Mouse (Mus musculus): Measurements from ENCODE around the gene Pinlyp.

Gene Pinlyp

GRCm38 (mm10) chr7:24546068-24546614 lies at the start of gene Pinlyp, which contains the start of gene Xrcc1:
Gene Pinlyp (minus strand): TSS chr7:24546118.
Gene Xrcc1 (plus strand): TSS chr7:24546289.
- DNase-seq (ENCODE audit: extremely low spot score, low spot score) = peak; percentile 21

- DNase-seq (ENCODE audit: extremely low spot score, low spot score) = no peak
Measured at GRCm38 (mm10) chr7:24595464-24595863, 49.5 kb upstream of the Pinlyp start.

GRCm38 (mm10) chr7:24594309-24594803 lies 48.4 kb upstream of the Pinlyp start:
- DNase-seq (ENCODE audit: extremely low spot score, low spot score) = peak; percentile 54

GRCm38 (mm10) chr7:24593621-24594308 lies 47.8 kb upstream of the Pinlyp start:
- DNase-seq (ENCODE audit: extremely low spot score, low spot score) = peak; percentile 80

GRCm38 (mm10) chr7:24592781-24593180 lies 46.9 kb upstream of the Pinlyp start:
- DNase-seq (ENCODE audit: extremely low spot score, low spot score) = no peak

- no peak for DNase-seq (ENCODE audit: extremely low spot score, low spot score)
Measured at GRCm38 (mm10) chr7:24592163-24592562, 46.2 kb upstream of the Pinlyp start.

GRCm38 (mm10) chr7:24591735-24592134 lies 45.8 kb upstream of the Pinlyp start:
- DNase-seq (ENCODE audit: extremely low spot score, low spot score) = no peak

GRCm38 (mm10) chr7:24588336-24588735 lies 42.4 kb upstream of the Pinlyp start:
- DNase-seq (ENCODE audit: extremely low spot score, low spot score) = no peak

GRCm38 (mm10) chr7:24587330-24588105 lies 41.6 kb upstream of the Pinlyp start, which contains the start of the genes Ethe1 and Zfp575:
Gene Ethe1 (plus strand): TSS chr7:24587543.
Gene Zfp575 (minus strand): TSS chr7:24587641.
- peak; percentile 75 for DNase-seq (ENCODE audit: extremely low spot score, low spot score)

GRCm38 (mm10) chr7:24586828-24587227 lies 40.9 kb upstream of the Pinlyp start:
- DNase-seq (ENCODE audit: extremely low spot score, low spot score) = no peak

GRCm38 (mm10) chr7:24585995-24586394 lies 40.1 kb upstream of the Pinlyp start:
- DNase-seq (ENCODE audit: extremely low spot score, low spot score) = no peak

GRCm38 (mm10) chr7:24584876-24585275 lies 39.0 kb upstream of the Pinlyp start:
- no peak for DNase-seq (ENCODE audit: extremely low spot score, low spot score)

GRCm38 (mm10) chr7:24577811-24578210 lies 31.9 kb upstream of the Pinlyp start:
- DNase-seq (ENCODE audit: extremely low spot score, low spot score) = no peak

GRCm38 (mm10) chr7:24574224-24574796 lies 28.4 kb upstream of the Pinlyp start:
- DNase-seq (ENCODE audit: extremely low spot score, low spot score) = no peak

GRCm38 (mm10) chr7:24572455-24572854 lies 26.5 kb upstream of the Pinlyp start:
- DNase-seq (ENCODE audit: extremely low spot score, low spot score) = no peak

- no peak for DNase-seq (ENCODE audit: extremely low spot score, low spot score)
Measured at GRCm38 (mm10) chr7:24571071-24571470, 25.2 kb upstream of the Pinlyp start.

- DNase-seq (ENCODE audit: extremely low spot score, low spot score) = no peak
Measured at GRCm38 (mm10) chr7:24568512-24568911, 22.6 kb upstream of the Pinlyp start.

- no peak for DNase-seq (ENCODE audit: extremely low spot score, low spot score)
Measured at GRCm38 (mm10) chr7:24566206-24566605, 20.3 kb upstream of the Pinlyp start.

- DNase-seq (ENCODE audit: extremely low spot score, low spot score) = no peak
Measured at GRCm38 (mm10) chr7:24565627-24566026, 19.7 kb upstream of the Pinlyp start.

- peak; percentile 71 for DNase-seq (ENCODE audit: extremely low spot score, low spot score)
Measured at GRCm38 (mm10) chr7:24564607-24565265, 18.8 kb upstream of the Pinlyp start.

- no peak for DNase-seq (ENCODE audit: extremely low spot score, low spot score)
Measured at GRCm38 (mm10) chr7:24563837-24564206, 17.9 kb upstream of the Pinlyp start.

Measured in neural tube, embryonic 10.5 days (tissue).